Mouse (Mus musculus) forelimb bud, embryonic 11.5 days (tissue): ENCODE data around the gene Plcl1.

Source experiments
- DNase-seq: peaks from one replicate; pipeline ENCODE4 v3.0.0-alpha.2; 2012; ENCODE audit warnings: low read depth, low spot score

Plcl1 gene

GRCm38 (mm10) chr1:55405272-55406022, at the start of gene Plcl1:
Gene Plcl1 (plus strand): TSS chr1:55405921.
- peak; percentile 91 for DNase-seq

GRCm38 (mm10) chr1:55362634-55363033, 43.1 kb upstream of the Plcl1 start:
- DNase-seq = no peak

- DNase-seq = peak; percentile 56
Observed at GRCm38 (mm10) chr1:55363044-55363565, 42.6 kb upstream of the Plcl1 start, which contains the start of gene Boll. Gene Boll (minus strand): TSS chr1:55363469.

- peak; percentile 35 for DNase-seq
Observed at GRCm38 (mm10) chr1:55363586-55363985, 42.1 kb upstream of the Plcl1 start.

- no peak for DNase-seq
Observed at GRCm38 (mm10) chr1:55372626-55373025, 33.1 kb upstream of the Plcl1 start.

GRCm38 (mm10) chr1:55380527-55380926, 25.2 kb upstream of the Plcl1 start:
- DNase-seq = no peak

- peak; percentile 84 for DNase-seq
Observed at GRCm38 (mm10) chr1:55383114-55383773, 22.5 kb upstream of the Plcl1 start.

- DNase-seq = no peak
Observed at GRCm38 (mm10) chr1:55399891-55400290, 5.8 kb upstream of the Plcl1 start.

- peak; percentile 77 for DNase-seq
Observed at GRCm38 (mm10) chr1:55404439-55404838, 1.3 kb upstream of the Plcl1 start.

- DNase-seq = no peak
Observed at GRCm38 (mm10) chr1:55406023-55406413, 297 bp downstream of the Plcl1 start.

- DNase-seq = no peak
Observed at GRCm38 (mm10) chr1:55406531-55407375, 1.0 kb downstream of the Plcl1 start.

- DNase-seq = no peak
Observed at GRCm38 (mm10) chr1:55410670-55411069, 4.9 kb downstream of the Plcl1 start.

- DNase-seq = no peak
Observed at GRCm38 (mm10) chr1:55411079-55411478, 5.4 kb downstream of the Plcl1 start.

- no peak for DNase-seq
Observed at GRCm38 (mm10) chr1:55412569-55412968, 6.8 kb downstream of the Plcl1 start.

- no peak for DNase-seq
Observed at GRCm38 (mm10) chr1:55413534-55413933, 7.8 kb downstream of the Plcl1 start.

GRCm38 (mm10) chr1:55418968-55419367, 13.2 kb downstream of the Plcl1 start:
- DNase-seq = no peak

GRCm38 (mm10) chr1:55427607-55428006, 21.9 kb downstream of the Plcl1 start:
- no peak for DNase-seq

GRCm38 (mm10) chr1:55429051-55429450, 23.3 kb downstream of the Plcl1 start:
- no peak for DNase-seq

- DNase-seq = no peak
Observed at GRCm38 (mm10) chr1:55429708-55430107, 24.0 kb downstream of the Plcl1 start.

- DNase-seq = no peak
Observed at GRCm38 (mm10) chr1:55430587-55430986, 24.9 kb downstream of the Plcl1 start.

- no peak for DNase-seq
Observed at GRCm38 (mm10) chr1:55436589-55436988, 30.9 kb downstream of the Plcl1 start.

GRCm38 (mm10) chr1:55437095-55437494, 31.4 kb downstream of the Plcl1 start:
- DNase-seq = no peak
